Mouse (Mus musculus) heart, adult 2 months (tissue): Measurements from ENCODE around the gene Plekhg6.

Experiments used
- EP300 ChIP-seq: fragments of 200-500 bp; IDR thresholded peaks from 2 replicates; pipeline ENCODE4 v1.6.1; 2011; ENCODE audit warnings: low read depth, low read length, control low read depth; ENCODE audit not compliant: insufficient read depth
- POLR2A ChIP-seq: fragments of 200-500 bp; IDR thresholded peaks from 2 replicates; pipeline ENCODE4 v1.6.1; 2011; ENCODE audit warnings: mild to moderate bottlenecking, low read depth, low read length, control low read depth; ENCODE audit not compliant: insufficient read depth

DNA sequence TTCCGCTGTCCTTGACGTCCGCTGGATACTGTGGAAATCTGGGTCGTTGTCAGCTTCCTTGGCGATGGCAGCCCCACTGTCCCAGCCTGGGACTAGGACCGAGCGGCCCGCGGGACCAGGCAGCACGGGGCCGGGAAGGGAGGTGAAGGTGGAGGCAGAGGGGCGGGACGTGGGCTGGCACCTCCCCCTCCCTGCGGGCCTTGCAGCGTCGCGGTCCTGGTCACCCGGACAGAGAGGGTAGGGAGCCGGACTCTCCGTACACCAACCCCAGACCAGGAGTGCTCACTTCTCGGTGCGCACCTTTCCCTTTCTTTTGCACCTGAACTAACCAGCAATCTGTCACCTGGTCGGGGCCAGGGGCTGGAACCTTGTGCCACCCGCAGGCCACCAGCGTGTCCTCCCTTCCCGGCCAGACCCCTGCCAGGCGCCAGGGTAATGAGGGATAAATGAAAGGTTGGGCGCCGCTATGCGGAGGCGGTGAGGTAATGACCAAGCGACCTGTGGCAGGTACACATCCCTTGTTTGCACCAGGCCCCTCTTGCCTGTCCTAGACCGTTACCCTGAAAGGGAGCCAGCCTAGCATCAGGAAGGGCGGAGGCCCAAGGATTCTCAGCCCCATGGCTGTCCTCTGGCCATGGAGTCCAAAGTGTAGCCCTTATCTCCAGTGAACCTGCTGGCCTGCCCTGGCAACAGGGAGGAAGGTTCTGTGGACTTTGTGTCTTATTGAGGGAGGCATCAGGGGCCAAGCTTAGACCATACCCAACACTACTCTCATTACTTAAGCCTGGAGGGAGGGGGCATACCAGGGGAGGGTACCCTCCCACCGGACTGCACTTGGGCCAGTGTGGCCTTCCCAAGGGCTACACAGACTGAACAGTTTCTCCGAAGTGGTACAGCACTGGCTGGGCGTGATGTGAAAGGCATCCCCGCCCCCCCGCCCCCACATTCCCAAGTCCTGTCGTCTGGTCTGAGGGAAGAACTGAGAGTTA, at the start of gene Plekhg6:
- TF ChIP-seq POLR2A (no peak), EP300 (no peak)
